Mouse (Mus musculus) forebrain, embryonic 14.5 days (tissue): ENCODE results near the gene Polrmt. TPM values are rescaled to one million over a fixed set of nuclear protein-coding genes. Genes with fewer than 3 reads are reported as not detected.
"Not testable (repeated sequence)": the region's sequence is repeated elsewhere in the genome, so short reads cannot be mapped to it uniquely, and the experiment has no call there.

Experiments used
- ATAC-seq: fragments of 200-750 bp; cut with Nextera tagmentation; 2 replicates; pipeline ENCODE4 v1.8.0; 2017; ENCODE audit warnings: mild to moderate bottlenecking, moderate library complexity
- DNase-seq: peaks from one replicate; pipeline ENCODE4 v3.0.0-alpha.2; 2015; ENCODE audit warnings: low spot score
- H3K27ac ChIP-seq: fragments of 300-500 bp; sonication (generic); 2 replicates; pipeline ENCODE4 v1.5.1; 2014; ENCODE audit warnings: low read depth, mild to moderate bottlenecking, control low read depth, low read length, moderate library complexity
- H3K27me3 ChIP-seq: fragments of 300-500 bp; sonication (generic); replicated peaks from 2 replicates; pipeline ENCODE4 v1.6.1; 2014; ENCODE audit warnings: low read length, control low read depth, mixed read lengths; ENCODE audit not compliant: control insufficient read depth, insufficient read depth
- H3K36me3 ChIP-seq: fragments of 300-500 bp; sonication (generic); 2 replicates; pipeline ENCODE4 v1.6.1; 2014; ENCODE audit warnings: low read length, control low read depth; ENCODE audit not compliant: control insufficient read depth, insufficient read depth
- H3K4me1 ChIP-seq: fragments of 300-500 bp; sonication (generic); 2 replicates; pipeline ENCODE4 v1.6.1; 2014; ENCODE audit warnings: antibody characterized with exemption, low read length, control low read depth; ENCODE audit not compliant: control insufficient read depth, insufficient read depth
- H3K4me2 ChIP-seq: fragments of 300-500 bp; sonication (generic); 2 replicates; pipeline ENCODE4 v1.6.1; 2014; ENCODE audit warnings: mild to moderate bottlenecking, control low read depth, low read length
- H3K4me3 ChIP-seq: fragments of 300-500 bp; sonication (generic); 2 replicates; pipeline ENCODE4 v1.5.1; 2014; ENCODE audit warnings: low read depth, low read length, control low read depth
- H3K9ac ChIP-seq: fragments of 300-500 bp; sonication (generic); 2 replicates; pipeline ENCODE4 v1.6.1; 2014; ENCODE audit warnings: mild to moderate bottlenecking, low read length, control low read depth, moderate library complexity
- H3K9me3 ChIP-seq: fragments of 300-500 bp; sonication (generic); replicated peaks from 2 replicates; pipeline ENCODE4 v1.6.1; 2016; ENCODE audit warnings: low read length, control low read depth, mixed read lengths; ENCODE audit not compliant: control insufficient read depth
- WGBS: fragments of 180-500 bp; shearing (Covaris S2); extraction: QIAGEN DNeasy Blood & Tissue Kit; methylation state at CpG from one replicate; pipeline ENCODE4 v1.1.7; 2014; 5-methylcytosine and 5-hydroxymethylcytosine counted together
- polyA plus RNA-seq: library from polyadenylated mRNA; unstranded; fragments of >200 nt; fragmentation: Nextera tagmentation; extraction: Ambion mirVana; gene quantifications from 2 replicates; pipeline ENCODE4 v1.2.1, GENCODE M21; 2014

Gene Polrmt
- polyA plus RNA-seq, 1 experiment from 2014 or later, result 32.1 TPM

GRCm38 (mm10) chr10:79704065-79704969, 42.1 kb downstream of the Polrmt start, which contains the start of gene Bsg:
TSS of gene Bsg (plus strand) at chr10:79704491.
- Histone ChIP-seq H3K36me3 (peaks cover 11% of the 10 kb centered on the region), H3K27ac (peak within 1 kb of the TSS; percentile 72), H3K9ac (peak within 1 kb of the TSS; percentile 95), H3K4me3 (peak within 1 kb of the TSS; percentile 82), H3K4me2 (peak within 1 kb of the TSS; percentile 87), H3K4me1 (peaks cover 15% of the 10 kb centered on the region), H3K27me3 (no peaks in the 10 kb centered on the region), H3K9me3 (no peaks in the 10 kb centered on the region)
- peak; percentile 100 for DNase-seq
- ATAC-seq, result peak; percentile 96
- WGBS, result under 1% methylated on average over 50 of the region's 65 CpGs

DNA sequence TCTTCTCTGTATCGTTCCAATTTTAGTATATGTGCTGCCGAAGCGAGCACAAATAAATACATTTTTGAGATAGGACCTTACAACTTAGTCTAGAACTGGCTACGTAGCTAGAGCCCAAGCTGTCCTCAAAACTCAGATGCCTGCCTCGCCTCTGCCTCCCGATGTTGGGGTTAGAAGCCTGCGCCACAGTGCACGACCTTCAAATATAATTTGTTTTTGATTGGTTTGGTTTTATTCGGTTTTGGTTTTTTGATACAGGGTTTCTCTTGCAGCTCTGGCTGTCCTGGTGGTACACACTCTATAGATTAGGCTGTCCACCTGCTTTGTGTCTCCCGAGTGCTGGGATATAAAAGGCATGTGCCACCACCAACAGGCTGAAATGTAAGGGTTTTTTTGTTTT, 42.8 kb downstream of the Polrmt start:
- 80% methylated on average over 10 of the region's 10 CpGs for WGBS
- peaks cover 3% of the 10 kb centered on the region for H3K36me3 ChIP-seq
- H3K4me1 ChIP-seq, result peaks cover 15% of the 10 kb centered on the region
- H3K4me3 ChIP-seq, result peak overlapping the region; percentile 28
- peak overlapping the region; percentile 87 for H3K4me2 ChIP-seq
- no peaks in the 10 kb centered on the region for H3K9me3 ChIP-seq
- DNase-seq (no peak), ATAC-seq (peak; percentile 6; the same call in 1 of the 2 replicates)
- H3K9ac ChIP-seq, result peak overlapping the region; percentile 37
- H3K27ac ChIP-seq, result no peak overlapping the region
- H3K27me3 ChIP-seq, result no peaks in the 10 kb centered on the region

DNA sequence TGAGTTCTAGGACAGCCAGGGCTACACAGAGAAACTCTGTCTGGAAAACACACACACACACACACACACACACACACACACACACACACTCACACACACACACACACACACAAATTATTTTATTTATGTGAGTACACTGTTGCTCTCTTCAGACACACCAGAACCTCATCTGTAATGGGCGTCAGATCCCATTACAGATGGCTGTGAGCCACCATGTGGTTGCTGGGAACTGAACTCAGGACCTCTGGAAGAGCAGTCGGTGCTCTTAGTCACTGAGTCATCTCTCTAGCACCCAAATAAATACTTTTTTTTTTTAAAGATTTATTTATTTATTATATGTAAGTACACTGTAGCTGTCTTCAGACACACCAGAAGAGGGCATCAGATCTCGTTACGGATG, 43.4 kb downstream of the Polrmt start:
- not testable (repeated sequence) for H3K4me2 ChIP-seq, H3K4me3 ChIP-seq, H3K9me3 ChIP-seq, H3K36me3 ChIP-seq, ATAC-seq, H3K27me3 ChIP-seq, H3K27ac ChIP-seq, DNase-seq, H3K9ac ChIP-seq
- H3K4me1 ChIP-seq, result peaks cover 15% of the 10 kb centered on the region
- 84% methylated on average over 2 of the region's 4 CpGs for WGBS

DNA sequence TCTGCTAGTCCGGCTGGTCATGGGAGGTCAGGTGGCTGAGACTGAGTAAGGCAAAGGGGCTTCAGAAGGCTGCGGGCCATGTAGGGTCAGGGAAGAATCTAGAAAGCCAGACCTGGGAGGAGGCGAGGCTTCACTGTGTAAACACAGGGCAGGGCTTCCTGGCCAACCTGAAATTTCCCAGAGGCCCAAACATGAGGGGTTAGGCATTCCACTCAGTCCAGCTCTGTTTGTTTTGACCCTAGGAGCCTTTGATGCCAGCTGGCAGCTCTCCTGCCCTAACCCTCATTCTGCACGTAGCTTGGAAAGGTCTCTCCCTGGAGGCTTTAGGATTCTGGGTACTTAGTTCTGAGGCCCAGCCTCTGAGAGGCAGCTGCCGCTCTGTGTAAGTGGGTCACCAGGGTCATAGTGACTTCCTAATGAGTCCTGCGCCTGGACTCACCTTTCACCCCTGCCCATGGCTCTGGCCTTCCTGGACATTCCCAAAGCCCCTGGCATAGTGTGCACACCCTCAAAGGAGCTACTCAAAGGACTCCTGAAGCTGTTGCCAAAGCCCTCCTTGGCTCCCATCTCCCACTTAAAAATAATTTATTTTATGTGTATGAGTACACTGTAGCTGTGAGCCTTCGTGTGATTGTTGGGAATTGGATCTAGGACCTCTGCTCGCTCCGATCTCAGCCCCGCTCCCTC, 44.8 kb downstream of the Polrmt start:
- H3K9me3 ChIP-seq, result no peaks in the 10 kb centered on the region
- ATAC-seq, result no peak

DNA sequence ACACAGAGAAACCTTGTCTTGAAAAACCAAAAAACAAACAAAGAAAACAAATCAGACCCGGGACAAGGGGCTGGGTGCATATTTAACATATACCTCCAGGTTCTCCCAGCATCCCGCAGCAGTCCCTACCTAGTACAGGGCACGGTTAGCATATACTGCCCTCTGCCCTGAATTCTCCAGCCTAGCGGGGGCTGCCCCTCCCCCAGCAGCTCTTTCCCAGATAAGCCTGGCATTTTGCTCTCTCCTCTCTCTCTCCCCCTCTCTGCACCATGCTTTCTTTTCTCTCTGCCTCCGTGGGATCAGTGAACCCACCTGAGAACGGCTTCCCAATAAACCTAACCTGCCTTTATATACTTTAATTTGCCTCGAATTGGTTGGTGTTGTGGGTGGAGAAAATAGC, 45.7 kb downstream of the Polrmt start:
- Histone ChIP-seq H3K4me2 (no peak overlapping the region), H3K27ac (no peak overlapping the region; the same call in 1 of the 2 replicates), H3K9ac (no peak overlapping the region), H3K27me3 (no peaks in the 10 kb centered on the region), H3K9me3 (no peaks in the 10 kb centered on the region), H3K4me1 (peaks cover 7% of the 10 kb centered on the region), H3K36me3 (no peaks in the 10 kb centered on the region), H3K4me3 (no peak overlapping the region)
- DNase-seq, result no peak
- no peak for ATAC-seq
- WGBS, result 49% methylated on average over 7 of the region's 7 CpGs

More for the DNA sequence above, 44.8 kb downstream of the Polrmt start:
- no peak for DNase-seq
- Histone ChIP-seq H3K4me2 (no peak overlapping the region), H3K4me3 (no peak overlapping the region), H3K9ac (no peak overlapping the region), H3K36me3 (no peaks in the 10 kb centered on the region), H3K27ac (no peak overlapping the region; the same call in 1 of the 2 replicates), H3K27me3 (no peaks in the 10 kb centered on the region), H3K4me1 (peaks cover 15% of the 10 kb centered on the region)
- 73% methylated on average over 10 of the region's 10 CpGs for WGBS

DNA sequence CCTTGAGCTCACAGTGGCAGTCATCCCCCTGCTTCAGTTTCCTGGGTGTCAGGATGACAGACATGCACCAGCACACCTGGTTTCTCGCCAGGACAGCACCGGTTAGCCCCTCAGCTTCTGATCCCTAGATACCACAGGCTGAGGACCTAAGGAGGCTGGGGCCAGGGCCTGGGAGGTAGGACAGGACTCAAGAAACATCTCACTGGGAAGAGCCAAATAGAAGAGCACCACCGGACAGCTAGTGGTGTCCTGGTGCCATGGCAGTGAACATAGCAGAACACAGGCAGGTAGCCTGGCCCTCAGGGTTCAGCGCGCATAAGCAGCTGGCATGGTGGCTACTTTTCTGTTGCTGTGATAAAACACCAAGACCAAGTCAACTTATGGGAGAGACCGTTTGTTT, 47.9 kb downstream of the Polrmt start:
- H3K27me3 ChIP-seq, result no peaks in the 10 kb centered on the region
- H3K9me3 ChIP-seq, result no peaks in the 10 kb centered on the region
- H3K27ac ChIP-seq, result no peak overlapping the region; the same call in 1 of the 2 replicates
- WGBS, result 91% methylated on average over 6 of the region's 6 CpGs
- no peaks in the 10 kb centered on the region for H3K4me1 ChIP-seq
- H3K4me2 ChIP-seq, result no peak overlapping the region
- DNase-seq (no peak), ATAC-seq (no peak)
- H3K9ac ChIP-seq, result no peak overlapping the region; the same call in 1 of the 2 replicates
- no peak overlapping the region for H3K4me3 ChIP-seq
- H3K36me3 ChIP-seq, result no peaks in the 10 kb centered on the region

DNA sequence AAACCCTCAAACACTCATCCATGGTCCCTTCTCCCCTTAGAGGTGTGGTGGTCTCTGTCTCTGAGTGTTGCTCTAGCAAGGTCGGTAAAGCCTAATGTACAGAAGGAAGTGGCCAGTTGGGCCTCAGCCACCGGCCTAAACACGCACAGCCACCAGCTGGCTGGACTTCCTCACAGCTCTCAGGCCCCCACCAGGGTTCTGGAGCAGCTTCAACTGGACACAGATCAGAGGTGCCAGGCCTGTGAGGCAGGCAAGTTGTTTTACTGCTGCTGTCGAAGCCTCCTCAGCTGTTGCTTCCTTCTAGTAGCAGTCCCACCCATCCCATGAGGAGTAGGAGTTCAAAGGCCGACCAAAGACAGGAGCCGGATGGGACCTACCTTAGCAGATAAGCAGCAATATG, 48.5 kb downstream of the Polrmt start:
- Histone ChIP-seq H3K27ac (no peak overlapping the region), H3K9ac (no peak overlapping the region), H3K9me3 (no peaks in the 10 kb centered on the region), H3K4me2 (no peak overlapping the region), H3K4me1 (no peaks in the 10 kb centered on the region), H3K27me3 (no peaks in the 10 kb centered on the region), H3K4me3 (no peak overlapping the region), H3K36me3 (no peaks in the 10 kb centered on the region)
- ATAC-seq (no peak), DNase-seq (no peak)
- 90% methylated on average over 6 of the region's 6 CpGs for WGBS

DNA sequence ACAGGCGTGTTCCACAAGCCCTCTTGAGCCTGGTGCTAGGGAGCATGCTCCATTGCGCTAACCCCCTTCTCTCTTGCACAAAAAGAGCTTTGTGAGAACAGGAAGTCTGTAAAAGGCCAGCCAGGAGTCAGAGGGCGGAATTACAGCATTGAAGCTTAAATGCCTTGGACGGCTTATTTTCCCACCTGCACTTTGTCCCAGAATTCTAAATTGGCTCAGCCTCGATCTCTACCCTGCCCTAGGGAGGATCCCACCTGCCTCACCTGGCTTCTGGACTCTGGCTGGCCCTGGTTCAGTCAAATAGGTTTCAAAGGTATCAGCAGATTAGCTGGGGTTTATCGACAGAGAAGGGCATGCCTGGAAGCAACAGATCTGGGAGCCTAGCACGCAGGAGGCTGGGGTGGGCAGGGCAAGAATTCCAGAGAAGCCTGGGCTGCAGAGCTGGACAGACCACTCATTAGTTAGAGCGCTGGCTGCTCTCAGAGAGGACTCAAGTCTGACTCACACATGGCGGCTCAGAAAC, 50.2 kb downstream of the Polrmt start:
- 65% methylated on average over 9 of the region's 9 CpGs for WGBS
- H3K4me3 ChIP-seq, result no peak overlapping the region
- no peak overlapping the region for H3K4me2 ChIP-seq
- no peaks in the 10 kb centered on the region for H3K9me3 ChIP-seq
- no peak for DNase-seq
- no peak overlapping the region for H3K9ac ChIP-seq
- H3K4me1 ChIP-seq, result no peaks in the 10 kb centered on the region
- H3K27ac ChIP-seq, result no peak overlapping the region
- H3K27me3 ChIP-seq, result no peaks in the 10 kb centered on the region
- no peak for ATAC-seq
- no peaks in the 10 kb centered on the region for H3K36me3 ChIP-seq
